Mouse (Mus musculus) CH12.LX (cell line): ENCODE results near the gene Iqgap1. TPM values are rescaled to one million over a fixed set of nuclear protein-coding genes. Genes with fewer than 3 reads are reported as not detected.
A peak's percentile ranks its signal among the peaks of the same experiment; 100 is the strongest.

Experiments used
- DNase-seq: peaks from one replicate; pipeline ENCODE4 v3.0.0-alpha.2; 2013; ENCODE audit errors: extremely low read depth
- H3K27ac ChIP-seq: 2 replicates; pipeline ENCODE4 v1.5.1; 2012; ENCODE audit warnings: low read depth, mild to moderate bottlenecking, control low read depth, moderate library complexity; ENCODE audit not compliant: insufficient read depth
- H3K27me3 ChIP-seq: replicated peaks from 2 replicates; pipeline ENCODE3; 2012; ENCODE audit warnings: inconsistent platforms
- H3K36me3 ChIP-seq, 2 experiments: replicated peaks in 1 of 2; 2 replicates each; pipeline versions ENCODE3 to v1.6.1; 2012; ENCODE audit warnings: inconsistent platforms in 1 of 2, low read length in 1 of 2, mild to moderate bottlenecking in 1 of 2, mixed read lengths in 1 of 2, moderate library complexity in 1 of 2; ENCODE audit not compliant: control insufficient read depth in 1 of 2, insufficient read depth in 1 of 2
- H3K4me1 ChIP-seq, 2 experiments: 2 replicates each; pipeline ENCODE4 v1.6.1; 2012; ENCODE audit warnings: inconsistent platforms in 1 of 2, moderate library complexity in 1 of 2; ENCODE audit not compliant: insufficient read depth in 2 of 2, control insufficient read depth in 1 of 2
- H3K4me2 ChIP-seq: 2 replicates; pipeline ENCODE4 v1.6.1; 2012; ENCODE audit warnings: low read depth, mild to moderate bottlenecking, control low read depth; ENCODE audit not compliant: poor library complexity, insufficient read depth, severe bottlenecking
- H3K4me3 ChIP-seq, 3 experiments: fragments of 150-350 bp in 1 of 3; sonication (generic) in 1 of 3; replicated peaks in 1 of 3; 2 replicates each; pipeline versions ENCODE3 to v1.5.1; 2011 to 2012; ENCODE audit warnings: low read depth in 2 of 3, low read length in 2 of 3, mild to moderate bottlenecking in 2 of 3, moderate library complexity in 2 of 3, control low read depth in 1 of 3, improper control_type of control experiment in 1 of 3, inconsistent platforms in 1 of 3, mixed read lengths in 1 of 3; ENCODE audit not compliant: poor library complexity in 1 of 3
- H3K79me2 ChIP-seq: replicated peaks from 2 replicates; pipeline ENCODE4 v1.6.1; 2012; ENCODE audit warnings: mild to moderate bottlenecking, moderate library complexity; ENCODE audit not compliant: control insufficient read depth, poor library complexity, insufficient read depth, severe bottlenecking; ENCODE audit errors: extremely low read depth
- H3K9ac ChIP-seq: 2 replicates; pipeline ENCODE4 v1.6.1; 2012; ENCODE audit warnings: low read depth, mild to moderate bottlenecking, control low read depth, moderate library complexity; ENCODE audit not compliant: insufficient read depth
- H3K9me3 ChIP-seq: replicated peaks from 2 replicates; pipeline ENCODE3; 2012; ENCODE audit warnings: low read length, inconsistent platforms, mixed read lengths
- BHLHE40 ChIP-seq: IDR thresholded peaks from 2 replicates; pipeline ENCODE4 v1.6.1; 2011; ENCODE audit warnings: mild to moderate bottlenecking, low read depth, low read length, improper control_type of control experiment
- CTCF ChIP-seq, 2 experiments: IDR thresholded peaks in 1 of 2; conservative IDR thresholded peaks in 1 of 2; 2 replicates each; pipeline ENCODE4 v1.5.1; 2011 to 2012; ENCODE audit warnings: low read depth in 2 of 2, low read length in 2 of 2, improper control_type of control experiment in 1 of 2, inconsistent platforms in 1 of 2, mild to moderate bottlenecking in 1 of 2, moderate library complexity in 1 of 2
- E2F4 ChIP-seq: IDR thresholded peaks from 2 replicates; pipeline ENCODE4 v1.6.1; 2011; ENCODE audit warnings: low read depth, low read length, improper control_type of control experiment; ENCODE audit not compliant: insufficient replicate concordance
- ELF1 ChIP-seq: IDR thresholded peaks from 2 replicates; pipeline ENCODE4 v1.6.1; 2014; ENCODE audit warnings: low read depth, mild to moderate bottlenecking, inconsistent platforms, low read length, improper control_type of control experiment
- EP300 ChIP-seq: IDR thresholded peaks from 2 replicates; pipeline ENCODE4 v1.6.1; 2011; ENCODE audit warnings: low read length, improper control_type of control experiment
- ETS1 ChIP-seq: conservative IDR thresholded peaks from 2 replicates; pipeline ENCODE4 v1.6.1; 2012; ENCODE audit warnings: low read depth, mild to moderate bottlenecking, inconsistent platforms, low read length, improper control_type of control experiment, moderate library complexity
- HCFC1 ChIP-seq: IDR thresholded peaks from 2 replicates; pipeline ENCODE4 v1.6.1; 2012; ENCODE audit warnings: low read depth, mild to moderate bottlenecking, inconsistent platforms, low read length, improper control_type of control experiment
- IRF4 ChIP-seq: IDR thresholded peaks from 2 replicates; pipeline ENCODE4 v1.6.1; 2014; ENCODE audit warnings: low read depth, mild to moderate bottlenecking, inconsistent platforms, low read length, improper control_type of control experiment
- JUN ChIP-seq: IDR thresholded peaks from 2 replicates; pipeline ENCODE4 v1.6.1; 2011; ENCODE audit warnings: low read depth, mild to moderate bottlenecking, low read length, improper control_type of control experiment, moderate library complexity; ENCODE audit not compliant: insufficient read depth
- JUND ChIP-seq: conservative IDR thresholded peaks from 2 replicates; pipeline ENCODE4 v1.6.1; 2011; ENCODE audit warnings: low read depth, low read length, improper control_type of control experiment
- MAFK ChIP-seq: IDR thresholded peaks from 2 replicates; pipeline ENCODE4 v1.6.1; 2011; ENCODE audit warnings: low read length, improper control_type of control experiment; ENCODE audit not compliant: insufficient replicate concordance
- MAX ChIP-seq: IDR thresholded peaks from 2 replicates; pipeline ENCODE4 v1.6.1; 2011; ENCODE audit warnings: low read length, improper control_type of control experiment
- MAZ ChIP-seq: IDR thresholded peaks from 2 replicates; pipeline ENCODE4 v1.6.1; 2012; ENCODE audit warnings: low read depth, mild to moderate bottlenecking, inconsistent platforms, low read length, improper control_type of control experiment, moderate library complexity
- MEF2A ChIP-seq: IDR thresholded peaks from 2 replicates; pipeline ENCODE4 v1.6.1; 2014; ENCODE audit warnings: low read depth, mild to moderate bottlenecking, inconsistent platforms, low read length, improper control_type of control experiment, borderline replicate concordance
- MXI1 ChIP-seq: IDR thresholded peaks from 2 replicates; pipeline ENCODE4 v1.6.1; 2011; ENCODE audit warnings: mild to moderate bottlenecking, low read depth, low read length, improper control_type of control experiment
- MYC ChIP-seq: IDR thresholded peaks from 2 replicates; pipeline ENCODE4 v1.6.1; 2011; ENCODE audit warnings: low read depth, mild to moderate bottlenecking, improper control_type of control experiment, low read length
- NELFE ChIP-seq: IDR thresholded peaks from 2 replicates; pipeline ENCODE4 v1.6.1; 2011; ENCODE audit warnings: low read depth, low read length, improper control_type of control experiment
- POLR2A ChIP-seq: IDR thresholded peaks from 2 replicates; pipeline ENCODE4 v1.6.1; 2011; ENCODE audit warnings: low read depth, mild to moderate bottlenecking, improper control_type of control experiment, low read length
- SIN3A ChIP-seq: IDR thresholded peaks from 2 replicates; pipeline ENCODE4 v1.6.1; 2012; ENCODE audit warnings: low read length, improper control_type of control experiment, inconsistent platforms
- SMC3 ChIP-seq: IDR thresholded peaks from 2 replicates; pipeline ENCODE4 v1.6.1; 2011; ENCODE audit warnings: low read depth, low read length, improper control_type of control experiment
- TCF12 ChIP-seq: IDR thresholded peaks from 2 replicates; pipeline ENCODE4 v1.6.1; 2014; ENCODE audit warnings: low read depth, mild to moderate bottlenecking, inconsistent platforms, low read length, improper control_type of control experiment
- UBTF ChIP-seq: IDR thresholded peaks from 2 replicates; pipeline ENCODE4 v1.6.1; 2012; ENCODE audit warnings: low read depth, mild to moderate bottlenecking, inconsistent platforms, low read length, improper control_type of control experiment, moderate library complexity
- ZC3H11A ChIP-seq: IDR thresholded peaks from 2 replicates; pipeline ENCODE4 v1.6.1; 2012; ENCODE audit warnings: low read depth, mild to moderate bottlenecking, inconsistent platforms, low read length, improper control_type of control experiment
- ZKSCAN1 ChIP-seq: IDR thresholded peaks from 2 replicates; pipeline ENCODE4 v1.6.1; 2012; ENCODE audit warnings: low read depth, inconsistent platforms, low read length, improper control_type of control experiment, borderline replicate concordance
- ZNF384 ChIP-seq: IDR thresholded peaks from 2 replicates; pipeline ENCODE4 v1.6.1; 2012; ENCODE audit warnings: low read depth, low read length, improper control_type of control experiment, inconsistent platforms
- dilution Hi-C: fragments of 300-500 bp; cut with MboI; formaldehyde crosslinking; loops from 2 replicates; pipeline ENCODE4 v1.14.3; 2020; ENCODE audit warnings: low sequenced_read_pairs; ENCODE audit not compliant: extremely low pct_unique_long_range_greater_than_20kb, extremely low pct_ligation_motif_present
- in situ Hi-C: fragments of 300-500 bp; cut with MboI; formaldehyde crosslinking; loops from 3 replicates; pipeline ENCODE4 v1.14.3; 2019; ENCODE audit warnings: low sequenced_read_pairs, low pct_ligation_motif_present, low pct_unique_long_range_greater_than_20kb, mixed read lengths
- polyA plus RNA-seq: library from polyadenylated mRNA; unstranded; fragments of >175 nt; gene quantifications from 2 replicates; pipeline ENCODE4 v1.2.1, GENCODE M21; 2012; ENCODE audit warnings: low read depth; ENCODE audit not compliant: insufficient read length
- total RNA-seq, 2 experiments: library from RNA; depleted of rRNA; stranded (reverse); fragments of 300-350 nt in 1 of 2; fragments of >200 nt in 1 of 2; gene quantifications; 2 replicates each; pipeline ENCODE4 v1.2.3; 2012 to 2014

Gene Iqgap1
- total and polyA plus RNA-seq, 3 experiments: 49.6 to 126 (median 77.0) TPM

- in situ Hi-C loops: no loop called here
- no peaks in the 10 kb centered on the region for H3K27me3 ChIP-seq
- dilution Hi-C loops: no loop called here
- H3K27ac ChIP-seq: no peak overlapping the region
- no peaks in the 10 kb centered on the region for H3K79me2 ChIP-seq
- no peak overlapping the region for H3K4me2 ChIP-seq
- TF ChIP-seq ZNF384: no peak
- TF ChIP-seq NELFE: no peak
- TF ChIP-seq EP300: no peak
- no peak for TF ChIP-seq POLR2A
- TF ChIP-seq UBTF: no peak
- TF ChIP-seq JUND: no peak
- no peak for TF ChIP-seq JUN
- no peak for TF ChIP-seq MEF2A
- no peak for TF ChIP-seq SIN3A
- no peak for TF ChIP-seq HCFC1
- TF ChIP-seq IRF4: no peak
- no peak for TF ChIP-seq CTCF (conservative IDR thresholded peaks at IDR 0.05 in 1 of 2, IDR thresholded peaks at IDR 0.05 in 1 of 2; ENCODE audit: low read depth in 2 of 2, low read length in 2 of 2)
- no peak for TF ChIP-seq ZC3H11A
- TF ChIP-seq SMC3: no peak
- TF ChIP-seq ZKSCAN1: no peak
- no peak for TF ChIP-seq ETS1
- TF ChIP-seq, all 38 proteins: peak for 0
- no peak for DNase-seq
- no peak overlapping the region for H3K9ac ChIP-seq
- peaks cover 8 to 20% of the 10 kb centered on the region in 2 experiments for H3K4me1 ChIP-seq
- no peak overlapping the region for H3K4me3 ChIP-seq
- no peaks in the 10 kb centered on the region for H3K36me3 ChIP-seq
- no peaks in the 10 kb centered on the region for H3K9me3 ChIP-seq
Measured at GRCm38 (mm10) chr7:80823267-80823666, 2.5 kb downstream of the Iqgap1 start.

DNA sequence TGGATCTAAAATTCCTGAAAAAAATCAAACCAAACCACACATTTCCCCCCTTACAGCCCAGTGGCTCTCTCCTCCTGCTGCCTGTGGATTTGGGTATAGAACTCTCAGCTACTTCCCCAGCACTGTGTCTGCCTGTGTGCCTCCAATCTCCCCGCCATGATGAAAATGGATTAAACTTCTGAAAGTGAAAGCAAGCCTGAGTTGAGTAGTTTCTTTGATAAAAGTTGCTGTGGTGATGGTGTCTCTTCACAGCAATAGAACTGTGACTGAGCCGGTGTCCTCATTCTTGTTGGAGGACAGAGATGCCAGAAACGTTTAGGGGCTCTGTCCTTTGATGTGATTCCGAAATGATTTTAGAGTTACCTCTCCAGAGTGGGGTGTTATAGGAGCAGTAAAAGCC lies 4.9 kb downstream of the Iqgap1 start:
- Histone ChIP-seq H3K9ac (no peak overlapping the region; the same call in 1 of the 2 replicates), H3K4me2 (0 out of 2 replicates have a peak overlapping the region, but pooled peaks have one; percentile 16), H3K4me3 (no peak overlapping the region), H3K36me3 (no peaks in the 10 kb centered on the region), H3K9me3 (no peaks in the 10 kb centered on the region), H3K4me1 (peaks cover 2 to 17% of the 10 kb centered on the region in 2 experiments; a peak in 3 of 4 replicates), H3K79me2 (no peaks in the 10 kb centered on the region), H3K27ac (no peak overlapping the region), H3K27me3 (no peaks in the 10 kb centered on the region)
- dilution Hi-C loops: no loop called here
- in situ Hi-C loops: no loop called here
- no peak for DNase-seq
- TF ChIP-seq MYC (no peak), E2F4 (no peak), ELF1 (no peak), CTCF (conservative IDR thresholded peaks at IDR 0.05 in 1 of 2, IDR thresholded peaks at IDR 0.05 in 1 of 2; ENCODE audit: low read depth in 2 of 2, low read length in 2 of 2) (no peak), MAZ (no peak), MAFK (no peak), BHLHE40 (no peak), EP300 (no peak), IRF4 (no peak), TCF12 (no peak), MAX (no peak), JUND (no peak), MEF2A (no peak), MXI1 (no peak)
